Mouse (Mus musculus): Measurements from ENCODE around the gene Atp6v1e2.

Atp6v1e2 gene

DNA sequence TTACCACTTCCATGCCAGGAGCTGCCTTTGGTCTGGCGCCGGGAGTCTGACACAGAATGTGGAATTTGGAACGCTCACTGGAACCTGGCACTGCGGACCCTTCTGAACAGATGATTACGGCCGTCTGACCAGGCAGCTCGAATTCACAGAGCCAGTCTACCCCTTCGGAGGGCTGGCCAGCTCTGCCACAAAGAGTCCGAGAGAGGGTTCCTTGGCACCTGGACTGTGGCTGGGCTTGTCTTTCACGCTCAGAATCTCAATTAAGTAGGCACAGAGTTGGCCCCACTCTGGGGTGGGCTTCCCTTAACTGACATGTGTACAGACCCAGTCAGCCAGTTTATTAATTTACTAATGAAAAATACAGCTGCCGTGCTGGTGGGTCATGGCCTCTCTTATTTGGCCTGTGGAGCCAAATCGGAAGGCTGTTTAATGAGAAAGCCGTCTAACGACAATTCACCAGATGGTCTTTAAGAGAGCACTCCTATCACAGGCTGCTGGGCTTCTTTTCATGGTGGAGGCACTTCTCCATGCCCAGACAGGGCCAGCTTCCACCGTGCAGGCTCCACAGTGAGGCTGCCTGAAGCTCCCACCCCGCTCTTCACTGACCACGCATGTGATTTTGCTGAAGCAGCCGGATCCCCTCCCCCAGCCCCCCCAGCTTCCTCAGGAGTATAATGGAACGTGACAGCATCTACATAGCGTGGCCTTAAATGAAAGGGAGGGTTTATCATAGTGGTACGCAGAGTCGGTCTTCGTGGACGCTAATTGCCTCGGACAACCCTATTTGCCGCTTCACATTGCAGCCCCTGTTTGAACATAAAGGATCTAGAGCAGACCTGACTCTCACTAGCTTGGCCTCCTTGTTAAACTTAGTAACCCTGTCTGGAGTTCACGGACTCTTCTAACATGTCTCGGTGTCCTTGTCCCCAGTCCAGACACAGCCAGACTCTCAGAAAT, at the start of gene Atp6v1e2:
TSS of gene Atp6v1e2 (minus strand) at position 58 of the 957 bp plus-strand sequence.
- no peak for DNase-seq (ENCODE audit: low spot score in 2 of 2)

- DNase-seq (ENCODE audit: low spot score in 2 of 2) = no peak
These were observed 49.6 kb upstream of the Atp6v1e2 start for GRCm38 (mm10) chr17:86997323-86997722.

- no peak for DNase-seq (ENCODE audit: low spot score in 2 of 2)
These were observed 43.6 kb upstream of the Atp6v1e2 start for GRCm38 (mm10) chr17:86991306-86991705.

GRCm38 (mm10) chr17:86988601-86989184, 41.0 kb upstream of the Atp6v1e2 start:
- no peak for DNase-seq (ENCODE audit: low spot score in 2 of 2)

- no peak for DNase-seq (ENCODE audit: low spot score in 2 of 2)
These were observed 40.5 kb upstream of the Atp6v1e2 start for GRCm38 (mm10) chr17:86988161-86988560.

GRCm38 (mm10) chr17:86986449-86987138, 38.9 kb upstream of the Atp6v1e2 start:
- DNase-seq (ENCODE audit: low spot score in 2 of 2) = no peak

DNA sequence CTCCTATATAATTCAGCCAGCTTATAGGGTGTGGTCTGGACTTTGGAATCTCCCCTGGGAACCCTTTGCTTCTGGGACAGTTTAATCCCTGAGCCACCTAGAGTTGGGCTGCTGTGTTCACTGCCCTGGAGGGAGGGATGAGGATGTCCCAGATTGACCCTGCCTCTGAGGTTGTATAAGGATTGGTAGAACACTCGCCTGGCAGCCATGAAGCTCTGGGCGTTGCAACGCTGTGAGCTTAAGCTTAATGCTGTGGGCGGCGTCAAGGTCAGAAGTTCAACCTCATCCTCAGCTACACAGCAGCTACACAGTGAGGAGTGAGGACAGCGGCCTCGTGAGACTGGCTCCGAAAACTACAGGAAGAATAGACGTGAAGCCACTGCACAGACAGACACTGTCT, 34.8 kb upstream of the Atp6v1e2 start:
- no peak for DNase-seq (ENCODE audit: low spot score in 2 of 2)

- no peak for DNase-seq (ENCODE audit: low spot score in 2 of 2)
These were observed 34.0 kb upstream of the Atp6v1e2 start for GRCm38 (mm10) chr17:86981701-86982100.

GRCm38 (mm10) chr17:86981205-86981604, 33.5 kb upstream of the Atp6v1e2 start:
- no peak for DNase-seq (ENCODE audit: low spot score in 2 of 2)

- DNase-seq (ENCODE audit: low spot score in 2 of 2) = no peak
These were observed 30.8 kb upstream of the Atp6v1e2 start for GRCm38 (mm10) chr17:86978496-86978895.

DNA sequence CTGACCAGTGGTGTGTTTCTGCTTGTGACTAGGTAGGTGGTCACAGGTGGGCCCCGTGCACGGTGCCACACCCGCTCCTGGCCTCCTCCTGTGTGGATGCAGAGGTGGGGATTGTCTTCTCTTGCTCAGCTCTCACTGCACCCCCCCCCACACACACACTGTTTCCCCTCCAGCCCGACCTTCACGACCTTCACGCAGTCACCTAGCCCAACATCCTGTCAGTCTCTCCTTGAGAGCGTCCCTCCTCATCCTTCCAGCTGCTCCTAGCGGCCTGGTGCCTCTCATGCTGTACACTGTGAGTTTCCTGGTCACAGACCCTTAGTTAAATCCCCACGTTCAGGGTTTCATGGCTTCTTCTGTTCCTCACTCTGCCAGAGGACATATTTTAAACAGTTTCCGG, 28.7 kb upstream of the Atp6v1e2 start:
- no peak for DNase-seq (ENCODE audit: low spot score in 2 of 2)

GRCm38 (mm10) chr17:86973097-86973496, 25.4 kb upstream of the Atp6v1e2 start:
- DNase-seq (ENCODE audit: low spot score in 2 of 2) = no peak

- DNase-seq (ENCODE audit: low spot score in 2 of 2) = no peak
These were observed 24.2 kb upstream of the Atp6v1e2 start for GRCm38 (mm10) chr17:86971860-86972259.

DNA sequence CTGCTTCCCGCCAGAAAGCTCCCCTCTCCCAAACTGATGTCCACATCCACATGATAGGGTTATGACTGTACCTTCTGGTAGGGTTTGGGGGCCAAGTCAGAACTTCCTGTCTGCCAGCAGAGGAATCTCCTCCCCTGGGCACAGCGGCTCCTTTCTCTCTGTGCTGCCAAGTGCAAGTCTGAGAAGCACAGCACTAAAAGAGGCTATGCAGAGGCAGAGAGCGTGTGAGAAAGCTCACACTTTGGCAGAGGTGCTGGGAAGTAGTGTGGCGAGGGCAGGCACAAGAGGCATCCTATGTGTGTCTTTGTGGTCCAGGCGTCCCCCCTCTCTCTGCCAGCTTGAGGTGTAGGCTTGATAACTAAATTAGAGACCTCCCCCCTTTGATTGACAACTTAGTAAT, 23.3 kb upstream of the Atp6v1e2 start:
- no peak for DNase-seq (ENCODE audit: low spot score in 2 of 2)

DNA sequence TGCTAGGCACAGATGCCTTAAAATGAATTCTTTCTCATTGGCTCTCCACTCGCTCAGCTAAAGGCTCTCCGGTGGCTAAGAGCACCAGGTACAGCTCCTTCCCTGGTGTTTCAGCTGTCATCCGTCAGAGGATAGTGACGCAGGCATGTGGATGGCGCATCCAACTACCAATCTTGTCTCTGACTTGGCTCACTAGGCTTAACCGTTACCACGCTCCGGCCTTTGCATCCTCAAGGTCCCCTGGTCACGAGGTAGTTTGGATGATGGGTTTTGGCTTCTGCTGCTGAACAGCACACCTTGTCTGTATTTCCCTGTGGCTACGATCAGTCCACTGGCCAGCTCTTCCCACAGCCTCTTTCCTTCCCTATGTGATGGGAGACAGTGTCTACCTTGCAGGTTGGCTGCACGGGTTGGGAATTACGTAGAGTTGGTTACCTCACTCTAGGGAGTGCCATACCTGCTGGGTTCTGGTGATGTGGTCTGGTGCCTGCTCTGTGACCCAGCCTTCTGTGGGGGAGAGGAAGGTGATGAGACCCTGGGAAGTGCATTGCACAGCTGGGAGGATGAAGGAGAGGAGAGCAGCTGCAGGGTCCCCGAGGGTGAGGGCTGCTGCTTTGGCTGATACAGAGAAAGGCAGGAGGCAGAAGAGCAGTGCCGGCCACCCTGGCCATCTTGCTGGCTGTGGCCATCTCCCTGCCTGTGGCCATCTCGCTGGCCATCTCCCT, 22.5 kb upstream of the Atp6v1e2 start:
- DNase-seq (ENCODE audit: low spot score in 2 of 2) = no peak

- DNase-seq (ENCODE audit: low spot score in 2 of 2) = no peak
These were observed 21.9 kb upstream of the Atp6v1e2 start for GRCm38 (mm10) chr17:86969582-86969981.

DNA sequence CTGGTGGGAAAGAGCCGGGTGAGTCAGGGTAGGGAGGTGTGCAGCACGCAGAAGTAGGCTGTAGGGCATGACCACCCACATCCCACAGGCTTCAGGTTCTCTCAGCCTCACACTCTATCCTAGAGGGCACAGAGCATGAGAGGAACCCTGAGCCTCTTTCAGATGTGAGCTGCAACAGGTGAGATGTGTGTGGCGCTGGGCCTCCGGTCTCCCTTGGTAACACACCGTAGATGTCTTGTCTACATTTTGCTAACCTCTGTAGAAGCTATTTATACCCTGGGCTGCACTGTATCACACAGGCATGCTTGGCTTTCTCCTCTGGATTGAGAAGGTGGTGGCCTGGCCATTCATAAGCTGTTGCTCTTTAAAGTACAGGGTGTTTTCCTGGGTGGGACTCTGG, 20.9 kb upstream of the Atp6v1e2 start:
- no peak for DNase-seq (ENCODE audit: low spot score in 2 of 2)

DNA sequence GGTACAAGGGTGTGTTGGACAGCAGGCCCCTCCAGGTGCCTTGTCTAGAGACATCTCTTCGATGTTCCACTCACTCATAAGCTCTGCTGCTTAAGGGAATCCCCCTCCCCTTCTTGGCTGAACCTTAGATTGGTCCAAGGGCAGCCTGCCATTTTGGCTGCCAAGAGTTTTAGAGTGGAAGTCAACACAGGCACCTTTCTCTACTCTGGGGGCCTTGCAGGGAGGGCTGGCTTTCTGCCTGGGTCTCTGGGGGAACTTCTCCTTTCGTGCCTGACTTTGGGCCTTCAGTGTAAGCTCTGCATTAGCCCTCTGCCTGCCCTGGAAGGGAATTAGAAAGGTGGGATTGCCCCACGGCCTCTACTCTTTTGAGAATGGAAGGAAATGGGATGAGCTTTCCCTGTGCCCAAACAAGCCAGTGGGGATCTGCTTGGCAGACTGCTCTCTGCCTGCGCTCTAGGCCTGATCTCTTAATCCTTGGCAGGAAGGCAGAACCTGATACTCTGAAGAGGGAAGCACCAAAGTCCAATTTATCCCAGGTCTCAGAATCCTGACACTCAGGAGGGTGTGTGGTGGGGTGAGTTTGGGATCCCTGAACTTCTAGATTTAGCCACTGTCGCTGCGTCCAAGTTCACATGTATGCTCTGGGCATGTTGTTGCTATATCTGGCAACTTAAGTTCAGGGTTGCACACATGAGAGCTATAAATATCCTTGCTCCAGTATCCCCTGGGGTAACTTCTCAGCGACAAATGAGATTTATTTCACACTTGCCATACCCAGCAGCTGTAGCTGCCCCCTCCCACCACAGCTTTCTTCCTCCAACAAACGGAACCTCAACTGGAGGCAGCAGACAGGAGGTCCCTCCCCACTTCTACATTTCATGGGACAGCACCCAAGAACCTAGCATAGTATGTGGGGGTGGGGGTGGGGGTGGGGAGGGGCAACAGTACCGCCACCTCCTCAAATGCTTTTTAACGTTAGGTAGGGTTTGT, 20.1 kb upstream of the Atp6v1e2 start:
- DNase-seq (ENCODE audit: low spot score in 2 of 2) = no peak

GRCm38 (mm10) chr17:86967048-86967447, 19.4 kb upstream of the Atp6v1e2 start:
- DNase-seq (ENCODE audit: low spot score in 2 of 2) = no peak

GRCm38 (mm10) chr17:86966040-86966439, 18.3 kb upstream of the Atp6v1e2 start:
- no peak for DNase-seq (ENCODE audit: low spot score in 2 of 2)

DNA sequence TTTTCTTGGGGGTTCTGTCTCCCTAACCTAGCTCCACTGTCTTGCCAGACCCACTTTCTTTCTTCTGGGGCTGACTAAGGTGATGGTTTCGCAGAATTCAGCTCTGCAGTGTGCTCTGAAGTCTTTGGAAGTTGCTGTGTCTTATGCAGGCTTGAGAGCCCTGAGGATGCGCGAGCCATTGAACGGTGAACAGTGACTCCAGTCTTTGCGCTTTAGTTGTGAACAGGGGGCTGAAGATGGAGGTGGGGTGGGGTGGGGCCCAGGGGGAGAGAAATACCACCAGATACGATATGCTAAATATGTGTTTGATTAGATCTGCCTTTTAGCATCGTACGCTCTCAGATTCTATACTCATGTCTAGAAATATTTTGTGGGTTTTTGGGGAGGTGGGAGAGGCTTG, 17.4 kb upstream of the Atp6v1e2 start:
- no peak for DNase-seq (ENCODE audit: low spot score in 2 of 2)

Measured in frontal cortex, postnatal 36 days (tissue).